Mouse (Mus musculus) ES-E14 (cell line): ENCODE results near the gene Cldn34c2. TPM values are rescaled to one million over a fixed set of nuclear protein-coding genes. Genes with fewer than 3 reads are reported as not detected.
"Not testable (repeated sequence)": the region's sequence is repeated elsewhere in the genome, so short reads cannot be mapped to it uniquely, and the experiment has no call there.

ENCODE experiments used
- DNase-seq: peaks from one replicate; pipeline ENCODE4 v3.0.0-alpha.2; 2013; ENCODE audit warnings: low read depth, low spot score
- H3K27ac ChIP-seq: 2 replicates; pipeline ENCODE4 v1.5.1; 2012; ENCODE audit warnings: low read depth, mild to moderate bottlenecking, low read length, moderate library complexity, mixed read lengths; ENCODE audit not compliant: poor library complexity, insufficient read depth, severe bottlenecking
- H3K36me3 ChIP-seq: 2 replicates; pipeline ENCODE4 v1.6.1; 2012; ENCODE audit warnings: mild to moderate bottlenecking, low read length, moderate library complexity, mixed read lengths; ENCODE audit not compliant: control insufficient read depth, poor library complexity, insufficient read depth, severe bottlenecking
- H3K4me1 ChIP-seq, 2 experiments: fragments of 150-350 bp in 1 of 2; sonication (generic) in 1 of 2; 2 replicates each; pipeline ENCODE4 v1.6.1; 2012; ENCODE audit warnings: low read length in 2 of 2, mild to moderate bottlenecking in 1 of 2, mixed read lengths in 1 of 2; ENCODE audit not compliant: control insufficient read depth in 2 of 2, insufficient read depth in 2 of 2, poor library complexity in 1 of 2
- H3K4me3 ChIP-seq, 2 experiments: fragments of 150-350 bp in 1 of 2; sonication (generic) in 1 of 2; 2 replicates each; pipeline ENCODE4 v1.5.1; 2012; ENCODE audit warnings: low read length in 2 of 2, low read depth in 1 of 2, mild to moderate bottlenecking in 1 of 2, mixed read lengths in 1 of 2; ENCODE audit not compliant: insufficient read depth in 1 of 2, poor library complexity in 1 of 2, severe bottlenecking in 1 of 2
- H3K9ac ChIP-seq: 2 replicates; pipeline ENCODE4 v1.6.1; 2012; ENCODE audit warnings: low read depth, mild to moderate bottlenecking, low read length, mixed read lengths; ENCODE audit not compliant: poor library complexity, insufficient read depth, severe bottlenecking
- H3K9me3 ChIP-seq: fragments of 150-350 bp; sonication (generic); 2 replicates; pipeline ENCODE4 v1.6.1; 2012; ENCODE audit warnings: low read depth, mild to moderate bottlenecking, low read length; ENCODE audit not compliant: control insufficient read depth, insufficient read depth
- in situ Hi-C, 2 experiments: fragments of 600-800 bp; cut with MboI; formaldehyde crosslinking; loops; one replicate each; pipeline ENCODE4 v1.15.1; 2025; ENCODE audit warnings: low sequenced_read_pairs in 2 of 2, inconsistent platforms in 1 of 2; ENCODE audit not compliant: unreplicated experiment in 2 of 2
- total RNA-seq: library from RNA; depleted of rRNA; stranded (reverse); fragments of 300-350 nt; gene quantifications from 2 replicates; pipeline ENCODE4 v1.2.3, GENCODE M21; 2012; rRNA removed

Gene Cldn34c2
- not detected in 2 replicates for total RNA-seq

DNA sequence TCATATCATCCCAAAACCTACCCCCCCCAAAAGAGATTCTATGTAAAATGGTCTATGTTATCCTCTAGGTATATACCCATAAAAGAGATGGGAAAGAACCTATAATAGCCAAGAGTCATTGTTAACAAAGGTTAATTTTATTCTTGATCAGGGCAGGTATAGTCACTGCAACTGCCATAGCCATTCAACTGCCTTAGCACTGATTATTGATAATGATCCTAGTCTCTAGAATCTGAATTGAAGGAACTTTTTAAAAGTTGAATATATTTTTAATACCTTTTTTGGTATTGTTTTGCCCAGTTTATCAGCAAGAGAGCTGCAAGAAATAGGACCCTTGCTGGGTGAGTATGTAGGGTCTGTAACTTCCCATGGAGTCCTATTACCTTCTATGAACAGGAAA is at the start of gene Cldn34c2:
Gene Cldn34c2 (plus strand): TSS at position 301 of the 400 bp plus-strand sequence.
- H3K4me1 ChIP-seq, H3K36me3 ChIP-seq, H3K9me3 ChIP-seq, in situ Hi-C loops, H3K4me3 ChIP-seq, H3K9ac ChIP-seq, H3K27ac ChIP-seq, DNase-seq: not testable (repeated sequence)

DNA sequence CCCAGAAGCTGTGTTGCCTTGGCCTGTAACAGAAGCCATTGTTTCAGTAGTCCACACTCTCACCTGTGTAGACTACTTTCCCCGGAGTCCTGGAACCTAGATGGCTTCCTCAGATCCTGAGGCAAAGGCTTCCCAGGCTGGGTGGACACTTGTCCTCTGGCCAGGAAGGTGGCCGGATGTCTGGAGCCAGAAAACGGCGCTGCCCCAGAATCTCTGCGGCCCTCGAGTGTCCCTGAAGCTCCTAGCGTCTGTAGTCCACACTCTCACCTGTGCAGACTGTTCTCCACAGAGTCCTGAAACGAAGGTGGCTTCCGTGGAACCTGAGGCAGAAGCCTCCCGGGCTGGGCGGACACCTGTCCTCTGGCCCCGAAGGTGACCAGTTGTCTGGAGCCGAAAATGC is 30.1 kb upstream of the Cldn34c2 start:
- H3K9ac ChIP-seq, H3K27ac ChIP-seq, in situ Hi-C loops, H3K36me3 ChIP-seq, DNase-seq, H3K9me3 ChIP-seq, H3K4me3 ChIP-seq, H3K4me1 ChIP-seq: not testable (repeated sequence)

DNA sequence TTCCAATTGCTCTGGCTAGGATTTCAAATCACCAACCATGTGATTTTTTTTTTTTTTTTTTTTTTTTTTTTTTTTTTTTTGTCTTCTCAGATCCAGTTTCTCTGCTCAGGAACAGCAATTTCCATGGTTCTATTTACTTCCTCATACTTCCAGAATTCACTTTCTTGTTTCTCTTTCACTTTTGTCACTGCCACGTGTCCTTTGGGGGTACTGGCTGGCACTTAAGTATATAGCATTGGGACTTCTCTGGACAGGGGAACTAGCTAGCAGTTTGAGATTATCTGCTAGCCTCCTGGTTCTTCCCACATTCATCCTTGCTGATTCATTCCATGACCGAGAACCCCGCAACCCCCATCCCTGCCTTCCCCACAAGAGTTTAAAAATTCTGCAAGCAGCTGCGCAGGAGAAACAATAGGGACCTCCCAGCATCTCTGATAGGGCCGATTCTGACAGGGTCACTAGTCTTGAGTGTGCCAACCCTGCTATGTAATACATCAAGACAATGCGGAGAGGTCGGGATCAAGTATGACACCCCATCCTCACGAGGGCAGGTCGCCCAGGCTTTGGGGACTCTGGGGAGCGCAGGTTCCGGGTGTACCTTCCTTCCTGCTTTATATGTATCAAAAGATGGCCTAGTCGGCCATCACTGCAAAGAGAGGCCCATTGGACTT is 30.8 kb downstream of the Cldn34c2 start:
- DNase-seq, H3K9me3 ChIP-seq, H3K4me1 ChIP-seq, H3K36me3 ChIP-seq, H3K27ac ChIP-seq, H3K4me3 ChIP-seq, in situ Hi-C loops, H3K9ac ChIP-seq: not testable (repeated sequence)

Other genes starting within 250 kb of the Cldn34c2 start
- not detected in 2 replicates for gene Gm17467, start 123.1 kb downstream of the Cldn34c2 start, total RNA-seq
- not detected in 2 replicates for gene Cldn34c3, start 212.0 kb downstream of the Cldn34c2 start, total RNA-seq